Mouse (Mus musculus) frontal cortex, adult 2 months (tissue): ENCODE data around the gene Ppfia3. TPM values are rescaled to one million over a fixed set of nuclear protein-coding genes. Genes with fewer than 3 reads are reported as not detected.
A peak's percentile ranks its signal among the peaks of the same experiment; 100 is the strongest.

Experiments used
- DNase-seq, 2 experiments: peaks; one replicate each; pipeline ENCODE4 v3.0.0; 2022; ENCODE audit warnings: low spot score in 1 of 2; ENCODE audit errors: extremely low spot score in 1 of 2
- polyA plus RNA-seq: library from polyadenylated mRNA; depleted of rRNA; stranded (reverse); fragments of >200 nt; gene quantifications from 2 replicates; pipeline ENCODE4 v1.2.3, GENCODE M21; 2012; rRNA removed

Gene Ppfia3
- polyA plus RNA-seq, 1 experiment = 114 TPM

- no peak for DNase-seq
Measured at GRCm38 (mm10) chr7:45322245-45322644, 44.6 kb downstream of the Ppfia3 start.

GRCm38 (mm10) chr7:45316536-45316935 is 50.3 kb downstream of the Ppfia3 start:
- no peak for DNase-seq

- DNase-seq = peak in 1 of 2 experiments; percentile 63
Measured at GRCm38 (mm10) chr7:45315182-45315701, 51.6 kb downstream of the Ppfia3 start.

- DNase-seq = no peak
Measured at GRCm38 (mm10) chr7:45313495-45313894, 53.3 kb downstream of the Ppfia3 start.

GRCm38 (mm10) chr7:45312686-45313453 is 53.9 kb downstream of the Ppfia3 start:
- DNase-seq = no peak

- DNase-seq = no peak
Measured at GRCm38 (mm10) chr7:45312023-45312422, 54.8 kb downstream of the Ppfia3 start.

GRCm38 (mm10) chr7:45309455-45309854 is 57.4 kb downstream of the Ppfia3 start:
- DNase-seq = peak in 1 of 2 experiments; percentile 64

- DNase-seq = no peak
Measured at GRCm38 (mm10) chr7:45308551-45309240, 58.1 kb downstream of the Ppfia3 start.

- peak; percentile 67 to 83 for DNase-seq
Measured at GRCm38 (mm10) chr7:45305275-45305674, 61.5 kb downstream of the Ppfia3 start.

GRCm38 (mm10) chr7:45304869-45305268 is 62.0 kb downstream of the Ppfia3 start:
- DNase-seq = no peak

- DNase-seq = no peak
Measured at GRCm38 (mm10) chr7:45302626-45303025, 64.2 kb downstream of the Ppfia3 start.

- DNase-seq = peak; percentile 57 to 88
Measured at GRCm38 (mm10) chr7:45300270-45300669, 66.5 kb downstream of the Ppfia3 start.

- DNase-seq = peak; percentile 73 to 84
Measured at GRCm38 (mm10) chr7:45299752-45300151, 67.1 kb downstream of the Ppfia3 start.

- no peak for DNase-seq
Measured at GRCm38 (mm10) chr7:45297563-45297962, 69.3 kb downstream of the Ppfia3 start.

- DNase-seq = no peak
Measured at GRCm38 (mm10) chr7:45296626-45297025, 70.2 kb downstream of the Ppfia3 start.

Other genes starting within 250 kb of the Ppfia3 start
- gene Rps11, start 242.6 kb downstream of the Ppfia3 start, polyA plus RNA-seq = 383 and 419 TPM in 2 replicates
- gene Rpl13a, start 238.3 kb downstream of the Ppfia3 start, polyA plus RNA-seq = 1,438 and 1,804 TPM in 2 replicates
- gene Gm45713, start 230.8 kb downstream of the Ppfia3 start, polyA plus RNA-seq = 0.06 and 0.12 TPM in 2 replicates
- gene Flt3l, start 230.6 kb downstream of the Ppfia3 start, polyA plus RNA-seq = 25.2 and 29.6 TPM in 2 replicates
- 54.2 and 61.5 TPM in 2 replicates for gene Pih1d1, start 212.7 kb downstream of the Ppfia3 start, polyA plus RNA-seq
- gene Aldh16a1, start 212.4 kb downstream of the Ppfia3 start, polyA plus RNA-seq = 10.1 and 10.8 TPM in 2 replicates
- gene Slc17a7, start 203.1 kb downstream of the Ppfia3 start, polyA plus RNA-seq = 858 and 911 TPM in 2 replicates
- gene Gfy, start 187.4 kb downstream of the Ppfia3 start, polyA plus RNA-seq = 0.96 and 3.7 TPM in 2 replicates
- 0.90 and 1.4 TPM in 2 replicates for gene Pth2, start 186.0 kb downstream of the Ppfia3 start, polyA plus RNA-seq
- 4.1 TPM in 2 replicates for gene Ccdc155, start 162.1 kb downstream of the Ppfia3 start, polyA plus RNA-seq
- gene Dkkl1, start 154.9 kb downstream of the Ppfia3 start, polyA plus RNA-seq = 29.5 and 29.9 TPM in 2 replicates
- 6.0 and 9.6 TPM in 2 replicates for gene Tead2, start 151.3 kb downstream of the Ppfia3 start, polyA plus RNA-seq
- gene Cd37, start 127.9 kb downstream of the Ppfia3 start, polyA plus RNA-seq = 10.3 and 11.2 TPM in 2 replicates
- gene Slc6a16, start 125.9 kb downstream of the Ppfia3 start, polyA plus RNA-seq = 1.1 and 1.2 TPM in 2 replicates
- gene Slc6a21, start 89.5 kb downstream of the Ppfia3 start, polyA plus RNA-seq = 0.20 and 0.29 TPM in 2 replicates
- 22.6 and 24.5 TPM in 2 replicates for gene Trpm4, start 33.2 kb downstream of the Ppfia3 start, polyA plus RNA-seq
- gene Hrc, start 31.7 kb downstream of the Ppfia3 start, polyA plus RNA-seq = 0.60 and 0.61 TPM in 2 replicates
- 241 and 267 TPM in 2 replicates for gene Lin7b, start 3.6 kb upstream of the Ppfia3 start, polyA plus RNA-seq
- gene Snrnp70, start 28.7 kb upstream of the Ppfia3 start, polyA plus RNA-seq = 854 and 909 TPM in 2 replicates
- 0.06 TPM in 1 of 2 replicates, not detected in the other for gene Kcna7, start 38.6 kb upstream of the Ppfia3 start, polyA plus RNA-seq
- 0.12 and 0.23 TPM in 2 replicates for gene Ntf5, start 46.7 kb upstream of the Ppfia3 start, polyA plus RNA-seq
- gene Lhb, start 53.8 kb upstream of the Ppfia3 start, polyA plus RNA-seq = not detected in 2 replicates
- 20.5 and 20.9 TPM in 2 replicates for gene Gys1, start 67.8 kb upstream of the Ppfia3 start, polyA plus RNA-seq
- 46.9 and 47.2 TPM in 2 replicates for gene Ruvbl2, start 71.1 kb upstream of the Ppfia3 start, polyA plus RNA-seq
- gene Ftl1, start 92.9 kb upstream of the Ppfia3 start, polyA plus RNA-seq = 647 and 719 TPM in 2 replicates
- gene Bax, start 99.9 kb upstream of the Ppfia3 start, polyA plus RNA-seq = 108 and 110 TPM in 2 replicates
- 0.12 and 0.17 TPM in 2 replicates for gene Tulp2, start 114.9 kb upstream of the Ppfia3 start, polyA plus RNA-seq
- 0.23 TPM in 1 of 2 replicates, not detected in the other for gene Gm45808, start 119.8 kb upstream of the Ppfia3 start, polyA plus RNA-seq
- 8.0 and 8.8 TPM in 2 replicates for gene Dhdh, start 121.8 kb upstream of the Ppfia3 start, polyA plus RNA-seq
- 88.5 and 103 TPM in 2 replicates for gene Nucb1, start 143.4 kb upstream of the Ppfia3 start, polyA plus RNA-seq
- 19.9 and 20.3 TPM in 2 replicates for gene Ppp1r15a, start 159.2 kb upstream of the Ppfia3 start, polyA plus RNA-seq
- 5.4 and 8.5 TPM in 2 replicates for gene Plekha4, start 159.3 kb upstream of the Ppfia3 start, polyA plus RNA-seq
- 0.34 and 0.53 TPM in 2 replicates for gene Hsd17b14, start 187.9 kb upstream of the Ppfia3 start, polyA plus RNA-seq
- 22.6 and 23.2 TPM in 2 replicates for gene Bcat2, start 203.1 kb upstream of the Ppfia3 start, polyA plus RNA-seq
- gene Fgf21, start 248.5 kb upstream of the Ppfia3 start, polyA plus RNA-seq = not detected in 2 replicates